Mouse (Mus musculus) megakaryocyte, embryonic 14.5 days (primary cell): ENCODE measurements at regions not wholly inside any gene's neighbourhood (a gene's known extent, or its start where the extent isn't known, plus 50 kb on each side); places are given as distances from the start of the nearest gene placed in this dataset.

Experiments used
- FLI1 ChIP-seq: IDR thresholded peaks from 2 replicates; pipeline ENCODE4 v1.6.1; 2012; ENCODE audit warnings: low read length, inconsistent platforms, mixed read lengths
- GATA1 ChIP-seq: IDR thresholded peaks from 3 replicates; pipeline ENCODE4 v1.6.1; 2012; ENCODE audit warnings: mixed read lengths, low read length, inconsistent platforms, borderline replicate concordance

DNA sequence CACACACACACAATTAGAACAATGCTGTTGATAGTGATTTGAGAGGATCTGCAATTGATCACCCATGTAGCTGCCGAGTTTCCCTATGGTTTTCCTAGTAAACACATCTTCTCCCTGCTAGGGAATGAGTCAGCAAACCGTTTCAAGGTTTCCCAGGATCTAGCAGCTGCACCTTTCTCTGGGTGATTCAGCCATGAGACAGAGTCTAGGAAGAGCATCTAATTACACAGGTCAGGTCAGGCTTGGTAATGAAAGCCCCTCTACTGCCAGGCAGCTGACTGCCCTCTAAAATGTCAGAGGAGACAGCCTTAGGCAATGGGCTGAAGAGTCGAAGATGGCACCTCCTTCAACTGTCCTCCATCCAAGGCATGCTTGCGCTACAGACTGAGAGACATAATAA, 438.5 kb downstream of the Tns1 start:
- no peak for TF ChIP-seq FLI1
- no peak for TF ChIP-seq GATA1
